Mouse (Mus musculus) kidney, postnatal 10 days (tissue): ENCODE measurements around the gene Syngr4.
"Not testable (repeated sequence)": the region's sequence is repeated elsewhere in the genome, so short reads cannot be mapped to it uniquely, and the experiment has no call there.

Experiments used
- DNase-seq: peaks from one replicate; pipeline ENCODE4 v3.0.0; 2021; ENCODE audit warnings: mixed read lengths

The Syngr4 gene

DNA sequence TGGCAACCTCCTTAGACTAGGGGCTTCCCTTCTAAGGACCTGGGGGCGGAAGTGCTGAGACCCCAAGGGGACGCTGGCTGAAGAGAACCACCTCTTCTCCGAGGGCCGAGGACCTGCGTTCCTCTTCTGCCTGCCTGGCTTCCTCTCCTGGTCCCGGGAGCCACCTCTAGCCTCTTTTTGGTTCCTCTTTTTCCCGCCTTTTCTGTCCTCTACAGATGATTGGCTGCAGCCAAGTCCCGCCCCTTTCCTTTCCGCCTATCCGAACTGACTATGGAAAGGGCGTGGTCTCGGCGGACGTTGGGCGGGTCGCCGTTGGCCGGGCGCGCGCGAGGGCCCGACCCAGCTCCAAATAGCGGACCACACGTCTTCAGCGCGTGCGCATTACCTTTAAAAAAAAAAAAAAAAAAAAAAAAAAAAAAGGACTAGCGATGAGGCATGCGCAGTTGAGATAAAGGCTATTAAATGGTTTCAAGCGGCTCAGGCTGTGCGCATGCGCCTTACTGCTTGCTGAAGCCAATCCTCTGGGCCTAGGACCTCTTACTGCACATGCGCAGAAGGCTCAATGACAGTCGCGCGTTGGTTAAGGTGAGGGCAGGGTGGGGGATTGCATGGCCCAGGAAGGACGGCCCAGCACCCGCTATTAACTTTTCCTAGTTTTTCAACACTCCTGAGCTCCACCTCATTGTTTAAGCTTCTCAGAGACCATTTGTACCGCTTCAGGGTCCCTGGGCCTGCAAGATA is at the start of gene Syngr4, which contains the start of gene Tmem143:
Gene Syngr4, minus strand, starts transcription at position 198 of the 741 bp plus-strand sequence.
Gene Tmem143, plus strand, starts transcription at position 425 of the 741 bp plus-strand sequence.
- peak; percentile 98 for DNase-seq

DNA sequence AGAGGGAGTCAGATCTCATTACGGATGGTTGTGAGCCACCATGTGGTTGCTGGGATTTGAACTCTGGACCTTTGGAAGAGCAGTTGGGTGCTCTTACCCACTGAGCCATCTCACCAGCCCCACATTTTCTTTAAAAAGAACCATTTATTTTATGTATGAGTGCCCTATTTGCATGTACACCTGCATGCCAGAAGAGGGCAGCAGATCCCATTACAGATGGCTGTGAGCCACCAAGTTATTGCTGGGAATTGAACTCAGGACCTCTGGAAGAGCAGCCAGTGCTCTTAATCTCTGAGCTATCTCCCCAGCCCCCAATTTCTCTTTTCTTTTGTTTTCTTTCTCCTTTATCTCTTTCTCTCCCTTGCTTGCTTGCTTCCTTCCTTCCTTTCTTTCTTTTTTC is 46.8 kb upstream of the Syngr4 start:
- not testable (repeated sequence) for DNase-seq

DNA sequence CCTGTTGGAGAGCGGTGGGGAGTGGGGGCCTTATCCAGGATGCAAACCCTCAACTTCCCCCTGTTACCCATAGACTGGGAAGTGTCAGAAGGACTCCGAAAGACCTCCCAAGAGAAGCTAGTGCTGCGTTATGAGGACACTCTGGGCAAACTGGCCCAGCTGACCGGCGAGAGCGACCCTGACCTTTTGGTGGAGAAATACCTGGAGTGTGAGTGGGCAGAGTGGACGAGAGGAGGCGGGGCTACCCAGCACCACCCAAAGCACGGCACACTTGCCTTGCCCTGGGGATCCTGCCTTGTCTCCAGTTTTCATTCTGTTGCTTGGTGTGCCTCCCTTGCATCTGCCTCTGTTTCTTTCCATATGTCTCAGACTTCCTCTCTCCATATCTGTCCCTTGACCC is 45.5 kb upstream of the Syngr4 start:
- DNase-seq = no peak

DNA sequence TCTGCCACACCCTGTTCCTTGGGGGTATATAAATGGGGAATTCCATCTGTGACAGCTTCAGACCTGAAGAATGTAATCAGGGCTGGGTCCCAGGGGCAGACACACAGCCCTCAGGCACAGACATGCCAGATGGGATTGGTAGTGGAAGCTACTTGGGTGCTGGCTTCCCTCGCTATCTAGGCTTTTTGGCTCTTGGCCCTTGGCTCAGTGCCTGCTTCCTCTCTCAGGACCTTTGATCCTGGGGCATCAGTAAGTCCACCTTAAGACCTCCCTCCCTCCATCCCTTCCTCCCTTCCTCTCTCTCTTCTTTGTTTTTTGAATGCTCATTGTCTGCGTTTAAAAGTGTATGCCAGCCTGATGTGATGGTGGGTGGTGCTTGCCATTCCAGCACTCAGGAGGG is 43.3 kb upstream of the Syngr4 start:
- DNase-seq = peak; percentile 45

DNA sequence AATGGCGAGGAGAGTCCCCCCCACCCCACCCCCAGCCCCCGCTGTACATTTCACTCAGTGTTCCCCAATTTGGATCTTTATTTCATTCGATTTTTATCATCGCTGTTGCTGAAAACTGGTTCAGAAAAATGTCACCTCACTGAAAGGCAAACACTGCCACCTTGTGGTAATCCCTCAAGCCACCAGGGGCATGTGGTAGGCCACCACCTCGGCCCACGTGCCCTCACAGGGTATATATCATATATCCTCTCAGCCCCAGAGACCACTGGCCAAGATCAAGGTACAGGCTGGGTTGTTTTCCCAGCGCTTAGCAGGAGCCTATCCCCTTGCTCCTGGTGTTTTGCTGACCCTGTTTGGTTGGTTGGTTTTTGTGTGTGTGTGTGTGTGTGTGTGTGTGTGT is 38.6 kb upstream of the Syngr4 start:
- peak; percentile 82 for DNase-seq

DNA sequence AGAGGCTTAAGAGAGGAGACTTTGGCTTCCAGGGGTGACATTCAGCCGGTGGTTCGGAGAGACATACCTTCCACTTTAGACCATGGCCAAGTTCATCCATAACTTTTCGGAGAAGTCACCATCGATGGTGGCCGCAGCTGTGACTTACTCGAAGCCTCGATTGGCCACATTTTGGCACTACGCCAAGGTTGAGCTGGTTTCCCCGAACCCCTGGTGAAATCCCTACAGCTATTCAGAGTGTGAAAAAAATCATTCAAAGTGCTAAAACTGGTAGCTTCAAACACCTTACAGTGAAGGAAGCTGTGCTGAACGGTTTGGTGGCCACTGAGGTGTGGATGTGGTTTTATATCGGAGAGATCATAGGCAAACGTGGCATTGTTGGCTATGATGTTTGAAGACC is 37.3 kb upstream of the Syngr4 start:
- not testable (repeated sequence) for DNase-seq

DNA sequence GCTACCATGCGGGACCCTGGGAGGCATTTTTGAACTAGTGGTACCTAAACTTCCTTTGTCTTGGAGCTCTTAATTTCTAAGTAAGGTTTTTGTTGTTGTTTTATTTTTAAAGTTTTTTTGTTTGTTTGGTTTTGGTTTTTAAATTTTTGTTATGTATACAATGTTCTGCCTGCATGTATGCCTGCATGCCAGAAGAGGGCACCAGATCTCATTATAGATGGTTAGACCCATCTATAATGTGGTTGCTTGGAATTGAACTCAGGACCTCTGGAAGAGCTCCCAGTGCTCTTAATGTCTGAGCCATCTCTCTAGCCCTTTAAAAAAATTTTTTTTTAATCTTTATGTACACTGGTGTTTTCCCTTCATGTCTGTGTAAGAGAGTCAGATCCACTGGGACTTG is 33.2 kb upstream of the Syngr4 start:
- DNase-seq = no peak

DNA sequence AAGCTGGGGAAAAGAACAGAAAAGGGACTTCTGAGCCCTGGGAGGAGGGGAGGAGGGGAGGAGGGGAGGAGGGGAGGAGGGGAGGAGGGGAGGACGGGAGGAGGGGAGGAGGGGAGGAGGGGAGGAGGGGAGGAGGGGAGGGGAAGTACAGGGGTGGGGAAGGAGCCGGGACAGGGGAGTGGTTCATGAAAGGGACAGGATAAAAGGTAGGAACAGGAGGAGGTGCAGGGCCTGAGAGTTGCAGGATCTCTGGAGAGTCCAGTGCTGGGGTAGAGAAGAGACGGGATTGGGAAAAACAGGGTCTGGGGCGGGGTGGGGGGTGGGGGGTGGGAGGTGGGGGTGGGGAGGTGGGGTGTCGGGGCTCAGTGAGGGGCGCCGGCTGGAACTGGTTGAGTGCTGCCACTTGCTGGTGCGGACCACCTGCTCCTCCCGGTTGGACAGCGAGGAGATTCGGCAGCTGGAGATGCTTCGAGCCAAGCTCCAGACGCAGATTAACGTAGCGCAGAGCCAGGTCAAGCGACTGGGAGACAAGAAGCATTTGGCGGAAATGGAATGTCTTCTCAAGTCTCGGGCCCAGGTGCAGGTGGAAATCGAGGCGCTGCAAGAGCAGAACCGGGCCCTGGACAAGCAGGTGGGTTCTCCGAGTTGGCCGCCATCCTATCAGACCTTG is 32.2 kb upstream of the Syngr4 start:
- peak; percentile 24 for DNase-seq

DNA sequence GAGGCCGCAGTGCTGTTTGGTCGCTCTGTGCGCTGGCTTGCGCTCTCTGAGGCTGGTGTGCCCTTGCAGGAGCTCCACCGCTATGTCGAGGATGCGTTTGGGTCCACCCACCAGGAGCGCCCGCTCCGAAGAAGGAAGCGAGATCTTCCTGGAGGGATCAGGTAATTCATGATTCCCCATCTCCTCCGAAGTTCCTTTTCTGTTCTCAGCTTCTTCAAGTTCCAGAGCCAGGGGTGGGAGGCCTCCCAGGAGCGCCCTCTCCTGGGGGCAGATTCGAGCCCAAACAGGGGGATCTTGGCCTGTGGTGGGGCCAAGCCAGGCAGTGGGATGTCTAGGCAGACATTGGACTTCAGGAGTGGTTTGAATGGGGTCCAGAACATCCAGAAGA is 27.9 kb upstream of the Syngr4 start:
- DNase-seq = peak; percentile 69

DNA sequence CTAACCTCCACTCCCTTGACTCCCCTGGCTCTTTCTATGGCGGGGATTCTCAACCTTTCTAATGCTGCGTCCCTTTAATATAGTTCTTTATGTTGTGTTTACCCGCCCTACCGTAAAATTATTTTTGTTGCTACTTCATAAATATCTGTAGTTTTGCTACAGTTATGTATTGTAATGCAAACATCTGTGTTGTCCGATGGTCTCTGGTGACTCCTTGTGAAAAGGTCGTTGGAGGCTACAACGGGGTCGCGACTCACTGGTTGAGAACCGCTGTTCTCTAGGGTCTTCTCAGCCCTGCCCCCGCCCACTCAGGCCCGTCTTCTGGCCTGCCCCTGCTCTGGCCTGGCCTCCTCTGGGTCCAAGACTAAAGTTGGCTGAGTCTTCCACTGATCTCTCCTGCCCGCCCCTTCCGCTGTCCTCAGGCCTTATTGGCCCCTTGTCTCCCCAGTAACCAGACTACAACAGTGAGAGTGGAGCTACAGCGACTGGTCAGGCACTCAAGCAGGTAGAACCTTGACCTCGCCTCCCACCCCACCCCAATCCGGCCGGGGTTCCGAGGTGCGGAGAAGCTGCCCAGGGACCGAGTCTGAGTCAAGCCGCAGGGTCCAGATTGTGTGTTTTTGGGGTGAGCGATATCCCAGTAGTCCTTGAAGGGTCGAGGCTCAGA is 27.4 kb upstream of the Syngr4 start, which contains the start of gene Ccdc114:
Gene Ccdc114, plus strand, starts transcription at position 311 of the 667 bp plus-strand sequence.
- DNase-seq = peak; percentile 88

DNA sequence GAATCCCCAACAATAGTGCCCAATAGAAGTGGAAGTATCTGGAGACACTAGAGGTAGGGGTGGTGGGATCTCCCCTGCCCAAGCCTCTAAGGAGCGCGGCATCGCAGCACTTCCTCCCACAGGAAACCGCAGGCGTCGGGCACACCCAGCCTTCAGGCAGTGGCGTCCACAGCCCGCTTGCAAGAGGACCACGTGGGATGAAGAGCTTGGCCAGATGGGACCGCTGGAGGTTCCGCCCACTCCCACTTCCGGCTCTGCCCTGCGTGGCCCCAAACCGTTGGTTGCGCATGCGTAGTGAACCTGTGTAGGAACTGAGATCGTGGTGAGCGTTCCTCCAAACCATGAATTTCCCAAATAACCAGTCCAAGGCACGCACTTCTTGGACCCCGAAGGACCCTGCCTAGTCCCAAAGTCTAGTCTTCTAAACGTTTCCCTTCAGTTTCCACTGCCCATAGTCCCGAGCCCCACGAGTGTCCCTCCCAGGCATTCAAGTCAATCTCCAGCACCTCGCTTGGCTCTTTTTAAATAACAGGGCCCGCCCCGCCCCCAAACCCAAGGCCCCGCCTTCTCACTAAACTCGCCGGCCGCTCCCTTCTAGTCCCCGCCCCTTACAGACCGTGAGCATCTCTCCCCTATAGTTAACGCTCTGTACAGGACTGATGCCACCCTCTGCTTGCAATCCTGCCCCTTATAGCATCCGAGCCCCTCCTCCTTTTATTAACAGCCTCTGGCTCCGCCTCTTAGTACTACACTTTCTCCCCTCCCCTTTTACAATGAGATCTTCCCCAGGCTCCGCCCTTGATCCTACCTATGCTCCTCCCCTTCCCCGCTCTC is 26.6 kb upstream of the Syngr4 start:
- DNase-seq = peak; percentile 97

DNA sequence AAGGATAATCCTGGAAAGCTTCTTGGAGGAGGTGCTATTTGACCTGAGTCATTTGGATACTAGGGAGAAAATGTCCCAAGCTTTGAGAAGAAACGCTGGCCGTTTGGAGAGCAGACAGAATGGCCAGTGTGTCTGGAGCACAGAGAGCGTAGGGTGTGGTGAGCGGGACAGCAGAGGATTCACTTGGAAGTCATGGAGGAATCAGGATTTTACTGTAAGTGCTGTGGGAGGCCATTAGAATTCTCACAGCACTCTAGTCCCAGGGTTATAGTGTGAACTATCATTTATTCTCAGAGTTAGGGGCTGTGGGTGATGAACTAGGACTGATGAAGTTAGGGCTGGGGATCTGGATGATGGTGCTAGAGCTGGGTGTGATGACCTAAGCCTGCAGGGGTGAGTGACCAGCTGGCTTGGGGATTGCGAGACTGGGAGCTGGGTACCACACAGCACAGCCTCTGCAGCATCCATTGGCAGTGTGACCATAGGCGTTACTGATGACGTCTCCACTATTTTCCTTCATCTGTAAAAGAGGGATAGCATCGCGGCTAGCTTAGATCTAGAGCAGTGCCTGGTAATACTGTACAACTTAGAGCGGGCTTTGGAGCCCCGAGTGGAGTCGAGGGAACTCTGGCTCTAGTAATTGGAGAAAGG is 25.6 kb upstream of the Syngr4 start:
- DNase-seq = no peak

DNA sequence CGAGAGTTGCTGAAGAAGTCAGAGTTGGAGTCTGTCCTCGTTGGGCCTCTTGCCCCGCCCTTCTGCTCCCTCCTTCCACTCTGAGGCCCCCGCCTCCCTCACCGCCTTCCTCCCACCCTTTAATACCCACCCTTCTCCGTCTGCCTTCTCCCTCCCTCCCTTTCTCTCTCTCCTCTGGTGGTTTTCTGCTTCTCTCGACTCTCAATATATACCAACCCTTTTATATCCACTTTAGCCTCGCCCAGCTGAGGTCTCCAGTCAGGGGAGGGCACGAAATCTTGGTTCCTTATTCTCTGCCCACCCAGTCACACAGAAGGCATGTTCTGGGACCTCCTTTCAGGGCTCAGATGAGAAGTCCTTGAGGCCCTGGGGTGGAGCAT is 24.7 kb upstream of the Syngr4 start, which contains the start of gene Emp3:
Gene Emp3, minus strand, starts transcription at position 163 of the 380 bp plus-strand sequence.
- peak; percentile 80 for DNase-seq

DNA sequence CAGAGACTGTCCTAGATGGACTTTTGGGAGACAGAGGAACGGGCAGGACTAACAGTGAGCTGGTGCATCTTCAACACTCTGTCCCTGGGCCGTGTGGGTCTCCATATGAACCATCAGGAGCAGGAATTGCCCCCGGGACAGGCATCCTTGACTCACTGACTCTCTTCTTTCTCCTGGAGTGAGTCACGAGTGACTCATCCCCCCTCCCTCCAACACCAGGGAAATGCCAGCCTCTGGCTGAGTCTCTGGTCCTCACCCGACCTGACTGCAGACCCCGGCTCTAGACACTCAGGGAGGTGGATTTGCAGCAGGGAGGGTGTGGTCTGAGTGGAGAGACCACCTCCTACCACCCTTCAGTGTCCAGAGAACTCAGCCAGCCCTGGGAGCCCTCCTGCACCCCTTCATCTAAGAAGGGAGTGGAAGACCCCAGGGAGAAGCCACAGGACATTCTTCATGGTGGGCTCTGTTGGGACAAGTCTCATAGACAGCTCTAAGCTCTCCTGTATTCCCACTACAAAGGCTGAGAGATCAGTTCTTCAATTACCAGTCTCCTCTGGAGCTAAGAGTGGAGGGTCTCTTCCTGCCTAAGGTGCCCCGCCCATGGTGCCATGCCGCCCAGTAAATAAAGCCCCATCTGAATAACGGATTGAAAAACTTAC is 24.2 kb upstream of the Syngr4 start:
- peak; percentile 43 for DNase-seq

DNA sequence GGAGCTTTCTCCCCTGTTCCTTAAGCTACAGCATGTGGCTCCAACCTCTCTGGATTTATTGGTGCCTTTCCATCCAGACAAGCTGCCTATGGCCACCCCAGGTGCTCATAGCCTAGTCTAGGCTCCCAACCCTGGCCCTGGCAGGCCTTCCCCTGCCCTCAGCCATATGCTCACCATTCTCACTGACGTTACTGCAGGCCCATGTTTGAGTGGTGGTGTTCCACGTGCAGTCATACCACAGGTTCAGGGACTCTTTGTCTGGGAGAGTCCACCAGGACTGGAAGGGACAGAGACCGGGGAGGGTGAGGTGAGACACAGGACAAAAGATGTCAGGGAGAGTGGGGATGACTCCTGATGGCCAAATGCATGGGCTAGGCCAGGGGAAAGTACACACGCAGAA is 23.2 kb upstream of the Syngr4 start:
- no peak for DNase-seq

DNA sequence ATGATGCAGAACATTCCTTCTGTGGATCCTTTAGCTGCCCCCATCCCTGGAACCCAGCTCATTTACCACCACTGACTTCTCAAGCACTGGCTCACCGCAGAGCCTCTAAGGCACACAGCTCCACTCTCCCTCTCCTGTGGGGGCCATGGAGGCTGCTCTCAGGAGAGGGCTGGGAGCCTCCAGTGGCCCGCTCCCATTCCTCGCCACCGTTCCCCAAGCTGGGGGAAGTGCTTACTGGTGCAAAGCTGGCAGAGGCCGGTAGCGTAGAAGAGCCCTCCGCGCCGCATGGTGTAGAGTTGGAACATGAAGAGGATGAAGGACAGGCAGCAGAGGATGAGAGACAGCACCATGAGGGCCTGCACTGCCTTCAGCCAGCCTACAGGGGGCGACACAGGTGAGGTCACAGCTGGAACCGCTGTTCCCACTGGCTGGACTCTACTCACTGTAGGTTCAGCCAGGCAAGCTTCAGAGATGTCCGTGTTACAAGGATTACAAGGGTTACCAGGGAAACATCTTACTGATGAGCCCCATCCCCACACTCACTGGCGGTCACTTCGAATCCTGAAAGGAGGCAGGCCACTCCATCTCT is 22.7 kb upstream of the Syngr4 start:
- peak; percentile 36 for DNase-seq

DNA sequence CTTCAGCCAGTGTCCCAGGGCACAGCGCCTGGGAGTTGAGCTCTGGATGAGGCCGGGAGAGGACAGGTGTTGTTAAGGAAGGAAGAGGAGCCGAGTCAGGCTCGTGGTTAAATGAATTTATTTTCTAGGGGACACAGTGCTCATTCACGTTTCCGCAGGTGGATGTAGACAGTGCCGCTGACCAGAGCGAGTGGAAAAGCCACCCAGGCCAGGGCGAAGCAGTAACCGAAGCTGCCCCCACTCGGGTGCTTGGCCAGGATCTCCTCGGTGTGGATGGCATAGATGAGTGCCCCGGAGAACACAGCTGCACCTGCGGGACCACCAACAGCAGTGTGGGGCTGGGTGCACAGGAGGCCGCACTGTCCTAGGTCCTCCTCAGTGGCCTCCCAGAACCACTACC is 21.4 kb upstream of the Syngr4 start:
- DNase-seq = no peak

DNA sequence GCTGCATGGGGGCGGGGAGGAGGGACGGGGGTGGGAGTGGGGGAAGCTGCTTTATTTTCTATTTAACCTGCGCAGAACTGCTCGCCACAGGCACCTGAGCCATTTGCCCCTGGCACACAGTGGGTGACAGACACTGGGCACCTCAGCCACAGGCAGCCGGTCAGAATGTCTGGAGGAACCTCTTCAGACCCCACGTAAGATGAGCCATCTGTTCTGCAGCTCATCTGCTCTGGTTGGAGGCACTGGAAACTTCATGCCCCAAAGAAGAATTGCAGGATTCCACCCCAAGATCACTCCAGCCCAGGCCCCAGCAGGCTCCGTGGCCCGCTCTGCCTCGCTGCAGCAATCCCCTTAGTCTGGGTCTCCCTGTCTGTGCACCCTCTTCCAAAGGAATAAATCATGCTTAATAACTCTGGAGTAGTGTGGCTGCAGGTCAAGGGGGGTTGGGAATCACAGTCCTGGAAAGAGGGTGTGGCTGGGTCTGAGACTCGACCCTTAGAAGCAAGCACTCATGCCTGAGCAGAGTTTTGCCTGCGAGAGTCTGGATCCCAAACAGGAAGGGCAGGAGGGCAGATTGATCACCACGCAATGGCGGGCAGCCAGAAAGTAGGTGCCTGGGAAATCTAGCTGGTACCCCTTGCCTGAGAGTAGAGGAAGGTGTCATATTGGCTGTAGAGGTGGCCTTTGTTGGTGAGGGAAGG is 20.6 kb upstream of the Syngr4 start:
- DNase-seq = peak; percentile 63

DNA sequence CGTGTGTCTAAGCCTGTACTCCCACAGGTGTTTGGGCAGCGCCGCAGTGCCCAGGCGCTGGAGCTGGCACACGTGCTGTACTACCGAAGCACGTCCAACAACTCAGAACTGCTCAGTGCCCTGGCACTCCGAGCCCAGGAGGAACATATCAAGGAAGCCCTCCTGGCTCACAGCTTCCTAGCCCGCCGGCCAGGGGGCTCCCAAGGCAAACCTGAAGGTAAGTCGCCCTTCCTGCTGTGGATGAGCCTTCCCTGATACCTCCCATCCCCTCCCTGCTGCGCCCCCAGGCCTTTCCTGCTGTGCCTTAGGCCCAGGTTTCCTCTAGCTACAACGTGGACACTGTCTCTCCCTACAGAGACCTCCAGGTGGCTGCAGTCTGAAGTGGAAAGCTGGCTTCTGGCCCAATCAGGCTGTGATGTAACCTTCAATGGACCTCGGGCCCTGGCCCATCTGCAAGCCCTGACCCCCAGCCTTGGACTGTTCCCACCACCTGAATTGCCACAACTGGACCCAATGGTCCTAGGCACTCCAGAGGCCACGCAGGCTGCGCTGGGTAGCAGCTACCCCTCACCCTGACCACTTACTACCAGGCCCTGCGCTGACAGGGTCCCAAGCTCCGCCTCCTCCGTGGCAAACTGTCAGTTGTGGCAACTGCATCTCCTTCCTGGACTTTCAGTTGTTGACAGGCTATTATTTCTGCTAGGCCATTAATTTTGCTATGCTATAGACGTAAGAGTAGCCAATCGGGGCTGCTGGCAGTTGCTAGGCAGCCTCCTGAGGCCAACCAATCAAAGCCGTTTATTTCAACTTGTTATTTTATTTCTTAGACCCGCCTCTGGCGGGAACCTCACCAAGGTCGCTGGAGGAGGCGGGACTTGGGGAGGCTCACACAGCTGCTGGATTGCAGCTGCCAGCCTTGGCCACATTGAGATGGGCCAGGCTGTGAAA is 19.8 kb upstream of the Syngr4 start:
- peak; percentile 89 for DNase-seq
